In the genomic region with DNA sequence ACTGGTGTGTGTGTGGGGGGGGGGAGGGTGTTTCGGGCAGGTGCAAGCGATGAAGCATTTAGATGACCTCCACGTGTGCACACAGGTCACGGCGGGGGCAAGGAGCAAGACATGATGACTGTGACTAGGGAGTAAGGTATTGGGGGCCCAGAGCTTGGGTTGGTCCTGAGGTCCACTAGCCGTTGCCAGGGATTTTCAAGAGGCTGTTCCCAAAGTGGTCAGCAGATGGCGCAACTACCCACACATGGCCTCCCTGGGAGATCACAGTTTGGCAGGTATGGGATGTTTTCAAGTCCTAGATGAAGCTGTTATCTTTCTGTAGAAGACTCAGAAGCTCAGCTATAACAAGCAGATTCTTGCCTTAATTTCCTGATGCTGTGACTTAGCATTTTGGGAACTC, we compare ENCODE assay signal across 8 mouse cellular contexts. TPM values are rescaled to one million over a fixed set of nuclear protein-coding genes. Genes with fewer than 3 reads are reported as not detected.
DNase-seq lines count a peak whose midpoint lies in the region; ATAC-seq and TF ChIP-seq lines count a peak whose summit lies in the region.

No protein-coding gene starts in this region.

- H3K9ac ChIP-seq in heart, embryonic 11.5 days (ENCODE audit: low read depth, low read length) = no peak overlapping the region
- no peak overlapping the region for H3K9ac ChIP-seq in embryonic facial prominence, embryonic 14.5 days (ENCODE audit: low read depth, low read length)
- H3K9ac ChIP-seq in stomach, postnatal 0 days (ENCODE audit: low read length) = no peak overlapping the region

- no peaks in the 10 kb centered on the region for H3K79me2 ChIP-seq in C2C12 (ENCODE audit: control insufficient read depth, insufficient read depth)

- ATAC-seq in heart, embryonic 11.5 days (replicated peaks; ENCODE audit: insufficient number of reproducible peaks, low FRiP score, low TSS enrichment) = no peak
- no peak for ATAC-seq in embryonic facial prominence, embryonic 14.5 days (ENCODE audit: low read depth)
- 0 out of 2 replicates have a peak, but pooled peaks have one; percentile 19 for ATAC-seq in megakaryocyte, adult 5-6 weeks (ENCODE audit: poor library complexity, severe bottlenecking)
- no peak for ATAC-seq in stomach, postnatal 0 days (ENCODE audit: low FRiP score, low TSS enrichment)

- H3K36me3 ChIP-seq in heart, embryonic 11.5 days (ENCODE audit: control insufficient read depth, insufficient read depth, low read length) = no peaks in the 10 kb centered on the region
- H3K36me3 ChIP-seq in C2C12 (ENCODE audit: control insufficient read depth, insufficient read depth) = peaks cover 5% of the 10 kb centered on the region
- H3K36me3 ChIP-seq in embryonic facial prominence, embryonic 14.5 days (ENCODE audit: control insufficient read depth, insufficient read depth, low read length) = peaks cover 5% of the 10 kb centered on the region
- H3K36me3 ChIP-seq in stomach, postnatal 0 days (ENCODE audit: control insufficient read depth, insufficient read depth, low read length) = peaks cover under 1% of the 10 kb centered on the region; the same call in 1 of the 2 replicates

- peak; percentile 76 for DNase-seq in heart, adult 8-10 months (ENCODE audit: low spot score)
- DNase-seq in adrenal gland, postnatal 36 days = peak; percentile 64 to 77
- peak; percentile 78 for DNase-seq in embryonic facial prominence, embryonic 14.5 days (ENCODE audit: low spot score)
- DNase-seq in layer of hippocampus, adult 2 months (ENCODE audit: low spot score in 2 of 2) = peak; percentile 46 to 78
- peak; percentile 79 for DNase-seq in stomach, postnatal 0 days (ENCODE audit: low spot score)

- no peaks in the 10 kb centered on the region for H3K79me3 ChIP-seq in C2C12 (ENCODE audit: low read depth)

- no peak overlapping the region for H3K4me2 ChIP-seq in heart, embryonic 11.5 days
- no peak overlapping the region for H3K4me2 ChIP-seq in embryonic facial prominence, embryonic 14.5 days (ENCODE audit: low read depth, low read length)
- no peak overlapping the region for H3K4me2 ChIP-seq in stomach, postnatal 0 days (replicated peaks; ENCODE audit: low read depth)

- H3K9me3 ChIP-seq in heart, embryonic 11.5 days (replicated peaks; ENCODE audit: control insufficient read depth, low read length) = no peaks in the 10 kb centered on the region
- H3K9me3 ChIP-seq in embryonic facial prominence, embryonic 14.5 days (ENCODE audit: control insufficient read depth, low read length) = no peaks in the 10 kb centered on the region
- H3K9me3 ChIP-seq in stomach, postnatal 0 days (ENCODE audit: control insufficient read depth, low read length) = no peaks in the 10 kb centered on the region

- 15% methylated on average over 7 of the region's 7 CpGs for WGBS in heart, embryonic 11.5 days (ENCODE audit: insufficient replicate concordance)
- 15% methylated on average over 7 of the region's 7 CpGs for WGBS in embryonic facial prominence, embryonic 14.5 days
- WGBS in stomach, postnatal 0 days = 12% methylated on average over 7 of the region's 7 CpGs

- no peak overlapping the region for H3ac ChIP-seq in C2C12 (ENCODE audit: control insufficient read depth, insufficient read length, low read depth)

- peaks cover 15% of the 10 kb centered on the region for H3K4me1 ChIP-seq in heart, embryonic 11.5 days (ENCODE audit: control insufficient read depth, insufficient read depth, low read length)
- H3K4me1 ChIP-seq in embryonic facial prominence, embryonic 14.5 days (ENCODE audit: control insufficient read depth, insufficient read depth, low read length) = peaks cover 4% of the 10 kb centered on the region; the same call in 1 of the 2 replicates
- H3K4me1 ChIP-seq in stomach, postnatal 0 days (replicated peaks; ENCODE audit: control insufficient read depth, insufficient read depth) = no peaks in the 10 kb centered on the region; the same call in 1 of the 2 replicates

- H3K27ac ChIP-seq in heart, embryonic 11.5 days (ENCODE audit: low read depth, low read length) = no peak overlapping the region
- no peak overlapping the region for H3K27ac ChIP-seq in embryonic facial prominence, embryonic 14.5 days (replicated peaks; ENCODE audit: low read depth, low read length)
- no peak overlapping the region for H3K27ac ChIP-seq in layer of hippocampus, adult 2 months
- no peak overlapping the region for H3K27ac ChIP-seq in stomach, postnatal 0 days (replicated peaks)

- no peak for TF ChIP-seq EP300 in stomach, postnatal 0 days (optimal IDR thresholded peaks at IDR 0.05)

- no peak overlapping the region for H3K4me3 ChIP-seq in heart, embryonic 11.5 days (ENCODE audit: low read depth, low read length)
- no peak overlapping the region for H3K4me3 ChIP-seq in C2C12 (ENCODE audit: insufficient read depth, poor library complexity, severe bottlenecking)
- no peak overlapping the region for H3K4me3 ChIP-seq in embryonic facial prominence, embryonic 14.5 days (ENCODE audit: low read depth, low read length)
- no peak overlapping the region for H3K4me3 ChIP-seq in layer of hippocampus, adult 2 months
- no peak overlapping the region for H3K4me3 ChIP-seq in stomach, postnatal 0 days (ENCODE audit: low read depth, low read length)

- peak; percentile 68 for TF ChIP-seq CTCF in C2C12 (IDR thresholded peaks at IDR 0.05; ENCODE audit: control insufficient read depth, insufficient read depth, insufficient read length)
- peak; percentile 87 for TF ChIP-seq CTCF in layer of hippocampus, adult 2 months (conservative IDR thresholded peaks at IDR 0.05)
- peak; percentile 92 for TF ChIP-seq CTCF in stomach, postnatal 0 days (IDR thresholded peaks at IDR 0.05; ENCODE audit: low read depth)

- H3K27me3 ChIP-seq in heart, embryonic 11.5 days (ENCODE audit: control insufficient read depth, insufficient read depth, low read length) = peaks cover under 1% of the 10 kb centered on the region; the same call in 1 of the 2 replicates
- peaks cover 3% of the 10 kb centered on the region for H3K27me3 ChIP-seq in C2C12 (ENCODE audit: control insufficient read depth, insufficient read depth, insufficient read length)
- H3K27me3 ChIP-seq in embryonic facial prominence, embryonic 14.5 days (replicated peaks; ENCODE audit: control insufficient read depth, insufficient read depth, low read length) = no peaks in the 10 kb centered on the region
- no peaks in the 10 kb centered on the region for H3K27me3 ChIP-seq in stomach, postnatal 0 days (ENCODE audit: control insufficient read depth, insufficient read depth, low read length)

TF ChIP-seq in C2C12, 6 proteins besides CTCF, POLR2A, EP300 and RAD21:
- TF ChIP-seq MYOD1 (IDR thresholded peaks at IDR 0.05; ENCODE audit: control insufficient read depth, insufficient read length, low read depth) (no peak), MYOG (IDR thresholded peaks at IDR 0.05; ENCODE audit: control insufficient read depth, extremely low read depth, insufficient read length) (no peak), FOSL1 (IDR thresholded peaks at IDR 0.05; ENCODE audit: insufficient read depth, low read length, poor library complexity, severe bottlenecking) (no peak), USF1 (IDR thresholded peaks at IDR 0.05; ENCODE audit: low read depth) (no peak), CEBPB (IDR thresholded peaks at IDR 0.05; ENCODE audit: low read depth) (no peak), MAX (IDR thresholded peaks at IDR 0.05) (no peak)

RNA-seq across cellular contexts. Expression of a gene that starts 2.8 kb away (rescaled TPM):
- 100 to 1,000 TPM; 125 to 142 (median 127) TPM for total RNA-seq in heart, adult 8-10 months (2022)
- 125 and 135 TPM in 2 replicates for polyA plus RNA-seq in heart, embryonic 11.5 days (2014; fragmentation: Nextera tagmentation; extraction: Ambion mirVana)
- polyA plus RNA-seq in C2C12 (2012; fragmentation: generic; extraction: Trizol) = 57.3 TPM
- total RNA-seq in adrenal gland, postnatal 36 days (2021) = 100 to 1,000 TPM; 159 to 168 TPM
- polyA plus RNA-seq in embryonic facial prominence, embryonic 14.5 days (2014; fragmentation: Nextera tagmentation; extraction: Ambion mirVana) = 148 and 155 TPM in 2 replicates
- total RNA-seq in layer of hippocampus, adult 2 months (2021) = 100 to 1,000 TPM; 171 to 177 TPM
- total RNA-seq in megakaryocyte, adult 5-6 weeks (2015) = 75.5 and 90.9 TPM in 2 replicates
- total RNA-seq in megakaryocyte, adult 5-6 weeks (2017) = 52.4 and 57.3 TPM in 2 replicates
- polyA plus RNA-seq in stomach, postnatal 0 days (2015; fragmentation: Nextera tagmentation; extraction: Ambion mirVana) = 165 and 170 TPM in 2 replicates

RNA-seq across cellular contexts. Expression of a gene that starts 7.2 kb away (rescaled TPM):
- 1 to 10 TPM; 6.6 to 9.5 (median 7.1) TPM for total RNA-seq in heart, adult 8-10 months (2022)
- 8.6 and 8.8 TPM in 2 replicates for polyA plus RNA-seq in heart, embryonic 11.5 days (2014; fragmentation: Nextera tagmentation; extraction: Ambion mirVana)
- polyA plus RNA-seq in C2C12 (2012; fragmentation: generic; extraction: Trizol) = 0.08 TPM
- 1 to 10 TPM; 2.9 to 3.4 TPM for total RNA-seq in adrenal gland, postnatal 36 days (2021)
- polyA plus RNA-seq in embryonic facial prominence, embryonic 14.5 days (2014; fragmentation: Nextera tagmentation; extraction: Ambion mirVana) = 91.2 and 97.2 TPM in 2 replicates
- 1 to 10 TPM; 3.9 to 5.5 TPM for total RNA-seq in layer of hippocampus, adult 2 months (2021)
- total RNA-seq in megakaryocyte, adult 5-6 weeks (2015) = not detected in 2 replicates
- 0.04 TPM in 1 of 2 replicates, not detected in the other for total RNA-seq in megakaryocyte, adult 5-6 weeks (2017)
- polyA plus RNA-seq in stomach, postnatal 0 days (2015; fragmentation: Nextera tagmentation; extraction: Ambion mirVana) = 10.2 and 10.8 TPM in 2 replicates

RNA-seq across cellular contexts. Expression of a gene that starts 21.1 kb away (rescaled TPM):
- total RNA-seq in heart, adult 8-10 months (2022) = 10 to 100 TPM; 11.9 to 14.6 (median 12.7) TPM
- 22.1 and 26.5 TPM in 2 replicates for polyA plus RNA-seq in heart, embryonic 11.5 days (2014; fragmentation: Nextera tagmentation; extraction: Ambion mirVana)
- polyA plus RNA-seq in C2C12 (2012; fragmentation: generic; extraction: Trizol) = 21.7 TPM
- total RNA-seq in adrenal gland, postnatal 36 days (2021) = 10 to 100 TPM; 20.3 to 22.6 TPM
- 36.8 and 43.2 TPM in 2 replicates for polyA plus RNA-seq in embryonic facial prominence, embryonic 14.5 days (2014; fragmentation: Nextera tagmentation; extraction: Ambion mirVana)
- 10 to 100 TPM; 32.4 to 33.3 TPM for total RNA-seq in layer of hippocampus, adult 2 months (2021)
- total RNA-seq in megakaryocyte, adult 5-6 weeks (2015) = 9.6 and 9.8 TPM in 2 replicates
- 3.6 and 5.3 TPM in 2 replicates for total RNA-seq in megakaryocyte, adult 5-6 weeks (2017)
- polyA plus RNA-seq in stomach, postnatal 0 days (2015; fragmentation: Nextera tagmentation; extraction: Ambion mirVana) = 17.3 and 19.9 TPM in 2 replicates

RNA-seq across cellular contexts. Expression of a gene that starts 23.3 kb away (rescaled TPM):
- not detected for total RNA-seq in heart, adult 8-10 months (2022)
- polyA plus RNA-seq in heart, embryonic 11.5 days (2014; fragmentation: Nextera tagmentation; extraction: Ambion mirVana) = not detected in 2 replicates
- polyA plus RNA-seq in C2C12 (2012; fragmentation: generic; extraction: Trizol) = 0.01 TPM
- total RNA-seq in adrenal gland, postnatal 36 days (2021) = not detected
- 3.5 and 3.8 TPM in 2 replicates for polyA plus RNA-seq in embryonic facial prominence, embryonic 14.5 days (2014; fragmentation: Nextera tagmentation; extraction: Ambion mirVana)
- 1 to 10 TPM; 3.3 to 3.6 TPM for total RNA-seq in layer of hippocampus, adult 2 months (2021)
- total RNA-seq in megakaryocyte, adult 5-6 weeks (2015) = not detected in 2 replicates
- total RNA-seq in megakaryocyte, adult 5-6 weeks (2017) = not detected in 2 replicates
- polyA plus RNA-seq in stomach, postnatal 0 days (2015; fragmentation: Nextera tagmentation; extraction: Ambion mirVana) = 1.0 and 1.3 TPM in 2 replicates
